Mouse (Mus musculus) effector memory CD4-positive, alpha-beta T cell, adult 7 months (primary cell): ENCODE measurements around the gene Mtnr1b. TPM values are rescaled to one million over a fixed set of nuclear protein-coding genes. Genes with fewer than 3 reads are reported as not detected.

Source experiments
- polyA plus RNA-seq: library from polyadenylated mRNA; unstranded; fragments of 100-300 nt; shearing (Covaris generic); gene quantifications from one replicate; pipeline ENCODE4 v1.2.1, GENCODE M21; 2017

The Mtnr1b gene
- polyA plus RNA-seq: not detected

GRCm38 (mm10) chr9:15874506-15875160, at the start of gene Mtnr1b:
Mtnr1b (minus strand) TSS chr9:15874556.

Other genes starting within 250 kb of the Mtnr1b start
- gene Deup1, start 246.6 kb downstream of the Mtnr1b start, polyA plus RNA-seq: 0.39 TPM
- gene Slc36a4, start 164.8 kb downstream of the Mtnr1b start, polyA plus RNA-seq: 7.0 TPM